Mouse (Mus musculus) small intestine, adult 2 months (tissue): ENCODE measurements around the gene Ubac2.

ENCODE experiments used
- CTCF ChIP-seq: fragments of 200-500 bp; IDR thresholded peaks from 2 replicates; pipeline ENCODE4 v1.5.1; 2012; ENCODE audit warnings: low read depth, mild to moderate bottlenecking, control low read depth, inconsistent platforms, low read length, moderate library complexity, mixed read lengths; ENCODE audit not compliant: insufficient replicate concordance, insufficient read length; ENCODE audit errors: extremely low read depth
- POLR2A ChIP-seq: fragments of 200-500 bp; IDR thresholded peaks from 2 replicates; pipeline ENCODE4 v1.6.1; 2012; ENCODE audit warnings: low read depth, mild to moderate bottlenecking, control low read depth, inconsistent platforms, low read length, moderate library complexity

DNA sequence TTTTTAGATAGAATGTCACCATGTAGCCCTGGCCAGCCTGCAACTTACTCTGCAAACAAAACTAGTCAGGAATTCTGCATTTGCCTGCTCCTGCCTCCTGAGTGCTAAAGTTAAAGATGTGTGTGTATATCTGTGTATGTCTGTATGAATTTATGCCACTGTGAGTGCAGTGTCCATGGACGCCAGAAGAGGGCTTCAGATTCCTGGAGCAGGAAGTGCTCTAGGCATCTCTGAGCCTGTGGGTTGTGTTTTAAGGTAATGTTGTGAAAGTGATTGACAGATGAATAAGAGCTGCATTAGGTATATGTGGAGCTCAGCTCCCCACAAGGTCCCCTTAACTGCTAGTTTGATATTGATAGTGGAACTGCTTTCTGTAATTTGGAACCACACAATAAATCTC lies 156.8 kb downstream of the Ubac2 start:
- no peak for TF ChIP-seq POLR2A
- TF ChIP-seq CTCF, result no peak
